Mouse (Mus musculus) small intestine, adult 2 months (tissue): Measurements from ENCODE around the gene Cnnm2. TPM values are rescaled to one million over a fixed set of nuclear protein-coding genes. Genes with fewer than 3 reads are reported as not detected.

Source experiments
- H3K27ac ChIP-seq: fragments of 200-500 bp; 2 replicates; pipeline ENCODE4 v1.5.1; 2012; ENCODE audit warnings: low read depth, low read length, control low read depth, inconsistent platforms; ENCODE audit not compliant: insufficient read depth
- H3K27me3 ChIP-seq: fragments of 200-500 bp; 2 replicates; pipeline ENCODE4 v1.6.1; 2012; ENCODE audit warnings: mild to moderate bottlenecking, moderate library complexity, low read length, inconsistent platforms; ENCODE audit not compliant: control insufficient read depth, insufficient read depth
- H3K36me3 ChIP-seq: fragments of 200-500 bp; 2 replicates; pipeline ENCODE4 v1.6.1; 2012; ENCODE audit warnings: mild to moderate bottlenecking, low read length, control low read depth, inconsistent platforms; ENCODE audit not compliant: control insufficient read depth, insufficient read depth
- H3K4me1 ChIP-seq: fragments of 200-500 bp; 2 replicates; pipeline ENCODE4 v1.6.1; 2012; ENCODE audit warnings: low read length, inconsistent platforms, mixed read lengths; ENCODE audit not compliant: control insufficient read depth, insufficient read depth, insufficient read length
- H3K4me3 ChIP-seq: fragments of 200-500 bp; 2 replicates; pipeline ENCODE4 v1.5.1; 2012; ENCODE audit warnings: low read depth, mild to moderate bottlenecking, control low read depth, inconsistent platforms, low read length, moderate library complexity
- CTCF ChIP-seq: fragments of 200-500 bp; IDR thresholded peaks from 2 replicates; pipeline ENCODE4 v1.5.1; 2012; ENCODE audit warnings: low read depth, mild to moderate bottlenecking, control low read depth, inconsistent platforms, low read length, moderate library complexity, mixed read lengths; ENCODE audit not compliant: insufficient replicate concordance, insufficient read length; ENCODE audit errors: extremely low read depth
- POLR2A ChIP-seq: fragments of 200-500 bp; IDR thresholded peaks from 2 replicates; pipeline ENCODE4 v1.6.1; 2012; ENCODE audit warnings: low read depth, mild to moderate bottlenecking, control low read depth, inconsistent platforms, low read length, moderate library complexity
- WGBS: fragments of 180-500 bp; shearing (Covaris S2); methylation state at CpG from one replicate; pipeline ENCODE4 v1.1.7; 2018; 5-methylcytosine and 5-hydroxymethylcytosine counted together
- polyA plus RNA-seq: library from polyadenylated mRNA; depleted of rRNA; stranded (reverse); fragments of >200 nt; gene quantifications from 2 replicates; pipeline ENCODE4 v1.2.3, GENCODE M21; 2012

The Cnnm2 gene
- polyA plus RNA-seq, 1 experiment: 16.9 TPM

- Histone ChIP-seq H3K4me1 (no peaks in the 10 kb centered on the region), H3K27ac (no peak overlapping the region), H3K36me3 (no peaks in the 10 kb centered on the region), H3K4me3 (no peak overlapping the region), H3K27me3 (no peaks in the 10 kb centered on the region)
- TF ChIP-seq CTCF (no peak), POLR2A (no peak)
- 59% methylated on average over 8 of the region's 8 CpGs for WGBS
Measured at GRCm38 (mm10) chr19:46794181-46794580, 32.8 kb downstream of the Cnnm2 start.

- 87% methylated on average over 4 of the region's 4 CpGs for WGBS
Measured at GRCm38 (mm10) chr19:46799903-46800583, 38.6 kb downstream of the Cnnm2 start.

GRCm38 (mm10) chr19:46801492-46801891 is 40.1 kb downstream of the Cnnm2 start:
- no peaks in the 10 kb centered on the region for H3K36me3 ChIP-seq
- no peak for TF ChIP-seq POLR2A
- TF ChIP-seq CTCF: no peak
- no peak overlapping the region for H3K4me3 ChIP-seq
- H3K27me3 ChIP-seq: no peaks in the 10 kb centered on the region
- no peak overlapping the region for H3K27ac ChIP-seq
- 86% methylated on average over 7 of the region's 7 CpGs for WGBS
- H3K4me1 ChIP-seq: no peaks in the 10 kb centered on the region

More at GRCm38 (mm10) chr19:46799903-46800583, 38.6 kb downstream of the Cnnm2 start:
- Histone ChIP-seq H3K4me3 (no peak overlapping the region), H3K27ac (no peak overlapping the region), H3K4me1 (no peaks in the 10 kb centered on the region), H3K27me3 (no peaks in the 10 kb centered on the region), H3K36me3 (no peaks in the 10 kb centered on the region)
- no peak for TF ChIP-seq CTCF
- TF ChIP-seq POLR2A: no peak

GRCm38 (mm10) chr19:46802306-46802705 is 40.9 kb downstream of the Cnnm2 start:
- 81% methylated on average over 9 of the region's 9 CpGs for WGBS
- Histone ChIP-seq H3K36me3 (no peaks in the 10 kb centered on the region), H3K4me1 (no peaks in the 10 kb centered on the region), H3K27ac (no peak overlapping the region), H3K27me3 (no peaks in the 10 kb centered on the region), H3K4me3 (no peak overlapping the region)
- no peak for TF ChIP-seq POLR2A
- TF ChIP-seq CTCF: no peak

- no peak overlapping the region for H3K27ac ChIP-seq
- H3K27me3 ChIP-seq: no peaks in the 10 kb centered on the region
- no peaks in the 10 kb centered on the region; the same call in 1 of the 2 replicates for H3K4me1 ChIP-seq
- TF ChIP-seq CTCF (no peak), POLR2A (no peak)
- H3K4me3 ChIP-seq: no peak overlapping the region
- 79% methylated on average over 2 of the region's 2 CpGs for WGBS
- H3K36me3 ChIP-seq: no peaks in the 10 kb centered on the region
Measured at GRCm38 (mm10) chr19:46803732-46804131, 42.3 kb downstream of the Cnnm2 start.

- Histone ChIP-seq H3K4me1 (peaks cover 2% of the 10 kb centered on the region; the same call in 1 of the 2 replicates), H3K27me3 (no peaks in the 10 kb centered on the region), H3K27ac (no peak overlapping the region), H3K36me3 (no peaks in the 10 kb centered on the region), H3K4me3 (no peak overlapping the region)
- WGBS: 78% methylated on average over 6 of the region's 6 CpGs
- no peak for TF ChIP-seq POLR2A
Measured at GRCm38 (mm10) chr19:46804751-46805150, 43.4 kb downstream of the Cnnm2 start.

- Histone ChIP-seq H3K36me3 (no peaks in the 10 kb centered on the region), H3K27ac (no peak overlapping the region), H3K4me3 (no peak overlapping the region), H3K4me1 (peaks cover 2% of the 10 kb centered on the region; the same call in 1 of the 2 replicates), H3K27me3 (no peaks in the 10 kb centered on the region)
- 77% methylated on average over 9 of the region's 9 CpGs for WGBS
- TF ChIP-seq CTCF (no peak), POLR2A (no peak)
Measured at GRCm38 (mm10) chr19:46805933-46806688, 44.7 kb downstream of the Cnnm2 start.
